Mouse (Mus musculus): ENCODE results near the gene Acap3. TPM values are rescaled to one million over a fixed set of nuclear protein-coding genes. Genes with fewer than 3 reads are reported as not detected.

Acap3 gene
- total and polyA plus RNA-seq, 2 experiments from 2014 or later = 6.4 to 31.2 TPM

DNA sequence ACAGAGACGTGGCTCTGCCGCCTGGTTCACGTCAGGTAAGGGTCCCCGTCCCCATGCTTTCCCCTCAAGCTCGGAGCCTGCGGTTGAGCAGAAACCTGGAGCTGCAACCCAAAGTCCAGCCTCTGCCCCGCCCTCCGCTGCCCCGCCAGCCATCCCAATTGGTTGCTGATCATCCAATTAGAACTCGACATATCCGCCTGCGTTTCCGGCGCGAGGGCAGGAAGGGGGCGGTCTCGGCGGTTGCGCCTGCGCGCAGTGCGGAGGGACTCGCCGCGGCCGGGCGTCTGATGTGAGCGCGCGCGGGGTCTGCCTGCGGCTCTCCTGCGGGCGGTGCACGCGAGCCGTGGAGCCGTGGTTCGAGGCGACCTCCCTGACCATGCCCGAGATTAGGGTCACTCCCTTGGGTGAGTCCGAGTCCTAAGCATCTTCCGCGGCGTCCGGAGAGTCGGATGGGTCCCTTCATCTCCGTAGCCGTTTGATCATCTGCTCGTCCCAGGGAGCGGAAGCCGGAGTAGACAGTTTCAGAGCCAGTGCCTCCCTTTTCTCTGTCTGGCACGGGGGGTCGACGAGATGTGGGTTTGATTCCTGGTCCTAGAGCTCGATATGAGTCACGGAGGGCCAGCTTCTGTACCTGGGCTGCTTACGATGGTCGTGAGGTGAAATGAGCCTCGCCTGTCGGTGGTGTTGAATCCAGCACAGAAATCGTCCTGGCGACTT, 22.1 kb upstream of the Acap3 start, which contains the start of the genes Cptp and Ints11:
Gene Cptp, minus strand, starts transcription at position 124 of the 717 bp plus-strand sequence.
Gene Ints11, plus strand, starts transcription at position 230 of the 717 bp plus-strand sequence.
- peaks cover 39% of the 10 kb centered on the region for H3K36me3 ChIP-seq (replicated peaks; ENCODE audit: control insufficient read depth, insufficient read depth, low read length)
- WGBS = under 1% methylated on average over 63 of the region's 63 CpGs
- peak within 1 kb of the TSS; percentile 46; the same call in 1 of the 2 replicates for H3K27ac ChIP-seq (ENCODE audit: low read depth)
- TF ChIP-seq EP300 (IDR thresholded peaks at IDR 0.05; ENCODE audit: low read depth) (no peak), CTCF (IDR thresholded peaks at IDR 0.05; ENCODE audit: low read depth) (peak; percentile 31)
- ATAC-seq (ENCODE audit: insufficient read depth, low read depth) (peak; percentile 98), DNase-seq (ENCODE audit: low spot score) (peak; percentile 87)
- H3K4me1 ChIP-seq (ENCODE audit: control insufficient read depth, insufficient read depth) = peaks cover 15% of the 10 kb centered on the region
- no peaks in the 10 kb centered on the region for H3K9me3 ChIP-seq (replicated peaks; ENCODE audit: control insufficient read depth, low read length)
- peak within 1 kb of the TSS; percentile 63 for H3K9ac ChIP-seq (replicated peaks; ENCODE audit: low read depth, low read length)
- peak within 1 kb of the TSS; percentile 75 for H3K4me3 ChIP-seq (ENCODE audit: low read depth, low read length)
- H3K4me2 ChIP-seq (ENCODE audit: low read depth, low read length) = peak within 1 kb of the TSS; percentile 88
- H3K27me3 ChIP-seq (ENCODE audit: control insufficient read depth, insufficient read depth, low read length) = no peaks in the 10 kb centered on the region

DNA sequence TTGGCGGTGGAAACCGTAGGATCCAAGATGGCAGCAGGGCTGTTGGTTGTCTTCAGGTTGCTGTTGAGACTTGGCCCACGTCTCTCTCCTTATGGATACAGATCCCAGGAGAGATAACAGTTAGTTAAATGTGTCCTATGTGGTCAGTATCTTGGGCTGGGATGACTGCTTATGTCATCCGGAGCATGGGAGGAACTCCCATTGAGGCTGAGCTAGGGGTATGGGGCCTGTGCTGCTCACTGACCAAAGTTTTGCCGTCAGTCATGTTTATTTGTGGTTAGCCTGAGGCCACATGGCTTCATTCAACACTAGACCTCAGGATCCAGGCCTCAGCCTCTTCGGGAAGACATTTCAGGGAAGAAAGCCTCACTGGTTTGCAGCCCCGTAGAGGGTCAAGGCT, 20.2 kb upstream of the Acap3 start:
- Histone ChIP-seq H3K36me3 (replicated peaks; ENCODE audit: control insufficient read depth, insufficient read depth, low read length) (peaks cover 39% of the 10 kb centered on the region), H3K27ac (ENCODE audit: low read depth) (no peak overlapping the region), H3K4me3 (ENCODE audit: low read depth, low read length) (no peak overlapping the region), H3K4me2 (ENCODE audit: low read depth, low read length) (no peak overlapping the region), H3K9ac (replicated peaks; ENCODE audit: low read depth, low read length) (no peak overlapping the region), H3K27me3 (ENCODE audit: control insufficient read depth, insufficient read depth, low read length) (no peaks in the 10 kb centered on the region), H3K9me3 (replicated peaks; ENCODE audit: control insufficient read depth, low read length) (no peaks in the 10 kb centered on the region), H3K4me1 (ENCODE audit: control insufficient read depth, insufficient read depth) (peaks cover 15% of the 10 kb centered on the region)
- no peak for TF ChIP-seq CTCF (IDR thresholded peaks at IDR 0.05; ENCODE audit: low read depth)
- TF ChIP-seq EP300 (IDR thresholded peaks at IDR 0.05; ENCODE audit: low read depth) = no peak
- DNase-seq (ENCODE audit: low spot score) (no peak), ATAC-seq (ENCODE audit: insufficient read depth, low read depth) (no peak)
- WGBS = 90% methylated on average over 7 of the region's 7 CpGs

DNA sequence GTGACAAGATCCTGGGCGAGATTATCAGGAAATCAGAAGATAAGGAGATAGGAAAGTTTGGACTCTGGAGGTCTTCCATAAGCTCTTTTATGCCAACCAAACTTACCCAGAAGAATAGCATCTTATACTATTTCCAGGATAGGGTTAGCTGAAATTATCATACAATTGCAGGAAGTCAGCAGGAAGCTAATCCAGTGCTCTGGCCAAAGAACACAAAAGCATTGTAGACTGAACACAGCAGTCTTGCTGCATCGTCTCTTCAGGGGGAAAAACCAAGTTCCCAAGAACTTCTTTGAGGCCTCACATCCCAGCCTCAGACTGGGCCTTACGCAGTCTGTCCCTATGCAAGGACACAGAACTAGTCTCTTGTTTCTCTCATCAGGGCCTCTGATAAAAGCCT, 8.0 kb upstream of the Acap3 start:
- H3K9me3 ChIP-seq (replicated peaks; ENCODE audit: control insufficient read depth, low read length) = no peaks in the 10 kb centered on the region
- H3K9ac ChIP-seq (replicated peaks; ENCODE audit: low read depth, low read length) = no peak overlapping the region
- H3K36me3 ChIP-seq (replicated peaks; ENCODE audit: control insufficient read depth, insufficient read depth, low read length) = peaks cover 46% of the 10 kb centered on the region
- DNase-seq (ENCODE audit: low spot score) = peak; percentile 57
- no peaks in the 10 kb centered on the region for H3K27me3 ChIP-seq (ENCODE audit: control insufficient read depth, insufficient read depth, low read length)
- TF ChIP-seq EP300 (IDR thresholded peaks at IDR 0.05; ENCODE audit: low read depth) = no peak
- TF ChIP-seq CTCF (IDR thresholded peaks at IDR 0.05; ENCODE audit: low read depth) = no peak
- WGBS = 61% methylated on average over 3 of the region's 3 CpGs
- ATAC-seq (ENCODE audit: insufficient read depth, low read depth) = peak; percentile 67
- H3K4me1 ChIP-seq (ENCODE audit: control insufficient read depth, insufficient read depth) = no peaks in the 10 kb centered on the region; the same call in 1 of the 2 replicates
- no peak overlapping the region for H3K4me3 ChIP-seq (ENCODE audit: low read depth, low read length)
- H3K27ac ChIP-seq (ENCODE audit: low read depth) = peak overlapping the region; percentile 78
- no peak overlapping the region for H3K4me2 ChIP-seq (ENCODE audit: low read depth, low read length)

DNA sequence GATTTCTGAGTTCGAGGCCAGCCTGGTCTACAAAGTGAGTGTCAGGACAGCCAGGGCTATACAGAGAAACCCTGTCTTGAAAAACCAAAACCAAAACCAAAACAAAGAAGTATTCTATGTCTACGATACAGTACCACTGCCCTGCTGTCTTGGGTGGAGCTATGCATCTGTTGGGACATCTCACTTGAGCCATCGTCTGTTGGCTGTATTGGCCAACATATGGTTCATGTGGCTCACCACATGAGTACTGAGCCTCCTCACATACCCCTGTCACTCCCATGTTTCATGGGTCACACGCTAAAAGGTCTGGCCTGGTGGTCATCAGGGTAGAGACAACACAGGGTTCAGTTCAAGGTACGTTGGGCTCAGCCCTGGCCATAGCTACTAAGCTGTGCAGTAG, 5.3 kb upstream of the Acap3 start:
- no peak overlapping the region for H3K4me3 ChIP-seq (ENCODE audit: low read depth, low read length)
- H3K4me2 ChIP-seq (ENCODE audit: low read depth, low read length) = no peak overlapping the region
- peaks cover 45% of the 10 kb centered on the region for H3K36me3 ChIP-seq (replicated peaks; ENCODE audit: control insufficient read depth, insufficient read depth, low read length)
- ATAC-seq (ENCODE audit: insufficient read depth, low read depth) (no peak), DNase-seq (ENCODE audit: low spot score) (no peak)
- no peak overlapping the region for H3K27ac ChIP-seq (ENCODE audit: low read depth)
- TF ChIP-seq CTCF (IDR thresholded peaks at IDR 0.05; ENCODE audit: low read depth) = no peak
- no peak for TF ChIP-seq EP300 (IDR thresholded peaks at IDR 0.05; ENCODE audit: low read depth)
- WGBS = 86% methylated on average over 5 of the region's 5 CpGs
- no peak overlapping the region for H3K9ac ChIP-seq (replicated peaks; ENCODE audit: low read depth, low read length)
- H3K9me3 ChIP-seq (replicated peaks; ENCODE audit: control insufficient read depth, low read length) = no peaks in the 10 kb centered on the region
- H3K4me1 ChIP-seq (ENCODE audit: control insufficient read depth, insufficient read depth) = peaks cover 10% of the 10 kb centered on the region
- no peaks in the 10 kb centered on the region for H3K27me3 ChIP-seq (ENCODE audit: control insufficient read depth, insufficient read depth, low read length)

DNA sequence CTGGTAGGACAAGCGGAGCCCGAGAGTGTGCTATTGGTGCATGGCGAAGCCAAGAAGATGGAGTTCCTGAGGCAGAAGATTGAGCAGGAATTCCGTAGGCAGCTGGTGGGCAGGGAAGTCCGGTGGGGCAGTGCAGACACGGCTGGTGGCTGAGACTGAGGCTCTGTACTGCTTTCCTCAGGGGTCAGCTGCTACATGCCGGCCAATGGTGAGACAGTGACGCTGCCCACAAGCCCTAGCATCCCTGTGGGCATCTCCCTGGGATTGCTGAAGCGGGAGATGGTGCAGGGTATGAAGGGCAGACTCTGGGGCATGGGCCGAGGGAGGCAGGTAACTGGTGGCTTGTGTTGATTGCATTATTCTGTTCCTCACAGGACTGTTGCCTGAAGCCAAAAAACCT, 3.9 kb upstream of the Acap3 start:
- H3K9me3 ChIP-seq (replicated peaks; ENCODE audit: control insufficient read depth, low read length) = no peaks in the 10 kb centered on the region
- no peak overlapping the region for H3K27ac ChIP-seq (ENCODE audit: low read depth)
- ATAC-seq (ENCODE audit: insufficient read depth, low read depth) (no peak), DNase-seq (ENCODE audit: low spot score) (no peak)
- no peak overlapping the region for H3K4me3 ChIP-seq (ENCODE audit: low read depth, low read length)
- peaks cover 10% of the 10 kb centered on the region for H3K4me1 ChIP-seq (ENCODE audit: control insufficient read depth, insufficient read depth)
- TF ChIP-seq CTCF (IDR thresholded peaks at IDR 0.05; ENCODE audit: low read depth) = no peak
- no peak for TF ChIP-seq EP300 (IDR thresholded peaks at IDR 0.05; ENCODE audit: low read depth)
- H3K36me3 ChIP-seq (replicated peaks; ENCODE audit: control insufficient read depth, insufficient read depth, low read length) = peaks cover 44% of the 10 kb centered on the region
- H3K4me2 ChIP-seq (ENCODE audit: low read depth, low read length) = no peak overlapping the region
- H3K27me3 ChIP-seq (ENCODE audit: control insufficient read depth, insufficient read depth, low read length) = no peaks in the 10 kb centered on the region
- no peak overlapping the region for H3K9ac ChIP-seq (replicated peaks; ENCODE audit: low read depth, low read length)
- WGBS = 82% methylated on average over 10 of the region's 10 CpGs

Measured in heart, postnatal 0 days (tissue).